Mouse (Mus musculus) stomach, embryonic 16.5 days (tissue): Measurements from ENCODE around the gene Olfm4. TPM values are rescaled to one million over a fixed set of nuclear protein-coding genes. Genes with fewer than 3 reads are reported as not detected.

Experiments
- ATAC-seq: fragments of 200-750 bp; cut with Nextera tagmentation; 2 replicates; pipeline ENCODE4 v1.8.0; 2017; ENCODE audit warnings: moderate number of reproducible peaks, moderate TSS enrichment; ENCODE audit not compliant: insufficient read depth, low FRiP score
- H3K27ac ChIP-seq: fragments of 300-500 bp; sonication (generic); 2 replicates; pipeline ENCODE4 v1.5.1; 2014; ENCODE audit warnings: low read length
- H3K27me3 ChIP-seq: fragments of 300-500 bp; sonication (generic); 2 replicates; pipeline ENCODE4 v1.6.1; 2014; ENCODE audit warnings: low read length, control low read depth, mixed read lengths; ENCODE audit not compliant: control insufficient read depth, insufficient read depth
- H3K36me3 ChIP-seq: fragments of 300-500 bp; sonication (generic); 2 replicates; pipeline ENCODE4 v1.6.1; 2014; ENCODE audit warnings: low read length; ENCODE audit not compliant: control insufficient read depth, insufficient read depth
- H3K4me1 ChIP-seq: fragments of 300-500 bp; sonication (generic); 2 replicates; pipeline ENCODE4 v1.6.1; 2014; ENCODE audit warnings: low read length, control low read depth, mixed read lengths; ENCODE audit not compliant: control insufficient read depth, insufficient read depth
- H3K4me2 ChIP-seq: fragments of 300-500 bp; sonication (generic); 2 replicates; pipeline ENCODE4 v1.6.1; 2014; ENCODE audit warnings: low read depth, low read length, mixed read lengths
- H3K4me3 ChIP-seq: fragments of 300-500 bp; sonication (generic); replicated peaks from 2 replicates; pipeline ENCODE4 v1.5.1; 2014; ENCODE audit warnings: mild to moderate bottlenecking, low read length
- H3K9ac ChIP-seq: fragments of 300-500 bp; sonication (generic); 2 replicates; pipeline ENCODE4 v1.6.1; 2014; ENCODE audit warnings: low read length
- H3K9me3 ChIP-seq: fragments of 300-500 bp; sonication (generic); replicated peaks from 2 replicates; pipeline ENCODE4 v1.6.1; 2016; ENCODE audit warnings: low read length, control low read depth; ENCODE audit not compliant: control insufficient read depth
- WGBS: fragments of 180-500 bp; shearing (Covaris S2); extraction: QIAGEN DNeasy Blood & Tissue Kit; methylation state at CpG from one replicate; pipeline ENCODE4 v1.1.7; 2014; 5-methylcytosine and 5-hydroxymethylcytosine counted together
- polyA plus RNA-seq: library from polyadenylated mRNA; unstranded; fragments of >200 nt; fragmentation: Nextera tagmentation; extraction: Ambion mirVana; gene quantifications from 2 replicates; pipeline ENCODE4 v1.2.1, GENCODE M21; 2015

The Olfm4 gene
- polyA plus RNA-seq, 1 experiment from 2014 or later: 24.9 TPM

GRCm38 (mm10) chr14:80047368-80048101 is 63.7 kb downstream of the Olfm4 start:
- Histone ChIP-seq H3K4me1 (peaks cover 9% of the 10 kb centered on the region; the same call in 1 of the 2 replicates), H3K9ac (no peak overlapping the region), H3K36me3 (no peaks in the 10 kb centered on the region), H3K27ac (no peak overlapping the region), H3K27me3 (no peaks in the 10 kb centered on the region), H3K4me2 (no peak overlapping the region), H3K4me3 (no peak overlapping the region), H3K9me3 (no peaks in the 10 kb centered on the region)
- no peak for ATAC-seq
- WGBS: 51% methylated on average over 5 of the region's 5 CpGs

- H3K9me3 ChIP-seq: no peaks in the 10 kb centered on the region
- ATAC-seq: no peak
- H3K36me3 ChIP-seq: no peaks in the 10 kb centered on the region
- H3K4me1 ChIP-seq: no peaks in the 10 kb centered on the region
- no peak overlapping the region for H3K4me2 ChIP-seq
- H3K27me3 ChIP-seq: no peaks in the 10 kb centered on the region
- WGBS: 56% methylated on average over 3 of the region's 3 CpGs
- H3K4me3 ChIP-seq: no peak overlapping the region
- H3K9ac ChIP-seq: no peak overlapping the region
- no peak overlapping the region for H3K27ac ChIP-seq
These were observed 71.8 kb downstream of the Olfm4 start for GRCm38 (mm10) chr14:80055725-80056124.

DNA sequence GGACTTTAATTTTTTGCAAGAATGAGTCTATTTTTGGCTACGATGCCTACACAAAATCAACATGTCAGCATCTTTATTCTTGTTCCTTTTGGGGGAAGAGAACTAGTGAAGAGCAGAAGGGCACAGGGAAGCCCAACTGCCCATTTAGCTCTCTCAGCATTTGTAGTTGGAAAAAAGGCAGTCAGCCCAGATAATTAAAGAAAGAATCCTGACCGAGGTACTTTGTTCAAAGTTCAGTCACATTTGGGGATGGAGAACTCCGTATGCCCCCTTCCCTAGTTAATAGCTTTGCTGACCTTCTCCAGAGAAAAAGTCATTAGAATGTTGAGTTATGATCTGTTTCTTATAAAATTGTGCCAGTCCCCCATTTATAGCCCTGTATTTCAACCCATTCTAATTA is 77.8 kb downstream of the Olfm4 start:
- Histone ChIP-seq H3K27ac (no peak overlapping the region), H3K36me3 (no peaks in the 10 kb centered on the region), H3K9ac (no peak overlapping the region), H3K4me1 (no peaks in the 10 kb centered on the region), H3K4me3 (no peak overlapping the region), H3K4me2 (no peak overlapping the region), H3K9me3 (no peaks in the 10 kb centered on the region), H3K27me3 (no peaks in the 10 kb centered on the region)
- WGBS: 90% methylated on average over 3 of the region's 3 CpGs
- no peak for ATAC-seq

GRCm38 (mm10) chr14:80062896-80063295 is 79.0 kb downstream of the Olfm4 start:
- Histone ChIP-seq H3K27me3 (no peaks in the 10 kb centered on the region), H3K4me1 (no peaks in the 10 kb centered on the region), H3K27ac (no peak overlapping the region), H3K36me3 (no peaks in the 10 kb centered on the region), H3K4me2 (no peak overlapping the region), H3K9me3 (no peaks in the 10 kb centered on the region), H3K4me3 (no peak overlapping the region), H3K9ac (no peak overlapping the region)
- WGBS: 67% methylated on average over 9 of the region's 9 CpGs
- ATAC-seq: no peak

- Histone ChIP-seq H3K9me3 (no peaks in the 10 kb centered on the region), H3K4me1 (no peaks in the 10 kb centered on the region), H3K4me2 (no peak overlapping the region), H3K36me3 (no peaks in the 10 kb centered on the region), H3K4me3 (no peak overlapping the region), H3K27me3 (no peaks in the 10 kb centered on the region), H3K9ac (no peak overlapping the region), H3K27ac (no peak overlapping the region)
- WGBS: 91% methylated on average over 3 of the region's 3 CpGs
- ATAC-seq: no peak
These were observed 86.7 kb downstream of the Olfm4 start for GRCm38 (mm10) chr14:80070580-80070979.

Other genes starting within 250 kb of the Olfm4 start
- 0.27 and 0.32 TPM in 2 replicates for gene Pcdh8, start 212.8 kb upstream of the Olfm4 start, polyA plus RNA-seq